Mouse (Mus musculus) heart, postnatal 0 days (tissue): ENCODE results near the gene Ap2s1. TPM values are rescaled to one million over a fixed set of nuclear protein-coding genes. Genes with fewer than 3 reads are reported as not detected.

Experiments used
- ATAC-seq: fragments of 200-750 bp; cut with Nextera tagmentation; 2 replicates; pipeline ENCODE4 v1.8.0; 2017; ENCODE audit warnings: low read depth, moderate number of reproducible peaks, moderate library complexity; ENCODE audit not compliant: insufficient read depth
- DNase-seq: peaks from one replicate; pipeline ENCODE4 v3.0.0-alpha.2; 2016; ENCODE audit warnings: low spot score
- H3K27ac ChIP-seq: fragments of 300-500 bp; sonication (generic); 2 replicates; pipeline ENCODE4 v1.5.1; 2014; ENCODE audit warnings: low read depth, mild to moderate bottlenecking
- H3K27me3 ChIP-seq: fragments of 300-500 bp; sonication (generic); 2 replicates; pipeline ENCODE4 v1.6.1; 2014; ENCODE audit warnings: low read length, mixed read lengths; ENCODE audit not compliant: control insufficient read depth, insufficient read depth
- H3K36me3 ChIP-seq: fragments of 300-500 bp; sonication (generic); replicated peaks from 2 replicates; pipeline ENCODE4 v1.6.1; 2014; ENCODE audit warnings: low read length, mixed read lengths; ENCODE audit not compliant: control insufficient read depth, insufficient read depth
- H3K4me1 ChIP-seq: fragments of 300-500 bp; sonication (generic); 2 replicates; pipeline ENCODE4 v1.6.1; 2014; ENCODE audit warnings: antibody characterized with exemption; ENCODE audit not compliant: control insufficient read depth, insufficient read depth
- H3K4me2 ChIP-seq: fragments of 300-500 bp; sonication (generic); 2 replicates; pipeline ENCODE4 v1.6.1; 2014; ENCODE audit warnings: low read depth, mild to moderate bottlenecking, low read length, moderate library complexity
- H3K4me3 ChIP-seq: fragments of 300-500 bp; sonication (generic); 2 replicates; pipeline ENCODE4 v1.5.1; 2014; ENCODE audit warnings: low read depth, low read length
- H3K9ac ChIP-seq: fragments of 300-500 bp; sonication (generic); replicated peaks from 2 replicates; pipeline ENCODE4 v1.6.1; 2014; ENCODE audit warnings: low read depth, low read length, mixed read lengths
- H3K9me3 ChIP-seq: fragments of 300-500 bp; sonication (generic); replicated peaks from 2 replicates; pipeline ENCODE4 v1.6.1; 2016; ENCODE audit warnings: low read length; ENCODE audit not compliant: control insufficient read depth
- CTCF ChIP-seq: IDR thresholded peaks from 2 replicates; pipeline ENCODE4 v1.5.1; 2016; ENCODE audit warnings: antibody characterized with exemption, control low read depth, low read depth
- EP300 ChIP-seq: IDR thresholded peaks from 2 replicates; pipeline ENCODE4 v1.6.1; 2016; ENCODE audit warnings: antibody characterized with exemption, low read depth
- WGBS: fragments of 180-500 bp; shearing (Covaris S2); extraction: QIAGEN DNeasy Blood & Tissue Kit; methylation state at CpG from one replicate; pipeline ENCODE4 v1.1.7; 2014; 5-methylcytosine and 5-hydroxymethylcytosine counted together
- polyA plus RNA-seq: library from polyadenylated mRNA; unstranded; fragments of >200 nt; fragmentation: Nextera tagmentation; extraction: Ambion mirVana; gene quantifications from 2 replicates; pipeline ENCODE4 v1.2.1, GENCODE M21; 2015
- total RNA-seq: library from RNA; depleted of rRNA; stranded (reverse); fragments of >200 nt; gene quantifications from 2 replicates; pipeline ENCODE4 v1.2.3, GENCODE M21; 2014; ENCODE audit warnings: low replicate concordance

Ap2s1 gene
- total and polyA plus RNA-seq, 2 experiments from 2014 or later: 215 to 316 TPM

- no peak for DNase-seq
- H3K27ac ChIP-seq: no peak overlapping the region
- H3K4me2 ChIP-seq: no peak overlapping the region
- peaks cover 7% of the 10 kb centered on the region; the same call in 1 of the 2 replicates for H3K4me1 ChIP-seq
- no peak overlapping the region for H3K9ac ChIP-seq
- 81% methylated on average over 7 of the region's 7 CpGs for WGBS
- no peak overlapping the region for H3K4me3 ChIP-seq
- no peaks in the 10 kb centered on the region for H3K9me3 ChIP-seq
- H3K36me3 ChIP-seq: no peaks in the 10 kb centered on the region
- TF ChIP-seq EP300 (no peak), CTCF (no peak)
- no peak for ATAC-seq
- H3K27me3 ChIP-seq: no peaks in the 10 kb centered on the region
Observed at GRCm38 (mm10) chr7:16763463-16764218, 25.4 kb downstream of the Ap2s1 start.

- TF ChIP-seq CTCF (no peak), EP300 (no peak)
- H3K9ac ChIP-seq: no peak overlapping the region
- 73% methylated on average over 2 of the region's 2 CpGs for WGBS
- peak overlapping the region; percentile 7; the same call in 1 of the 2 replicates for H3K27ac ChIP-seq
- ATAC-seq: no peak
- DNase-seq: no peak
- H3K36me3 ChIP-seq: no peaks in the 10 kb centered on the region
- no peak overlapping the region for H3K4me2 ChIP-seq
- peaks cover 3% of the 10 kb centered on the region; the same call in 1 of the 2 replicates for H3K4me1 ChIP-seq
- H3K4me3 ChIP-seq: no peak overlapping the region
- no peaks in the 10 kb centered on the region for H3K27me3 ChIP-seq
- H3K9me3 ChIP-seq: no peaks in the 10 kb centered on the region
Observed at GRCm38 (mm10) chr7:16766443-16766842, 28.2 kb downstream of the Ap2s1 start.

- H3K4me2 ChIP-seq: no peak overlapping the region
- no peak for TF ChIP-seq CTCF
- TF ChIP-seq EP300: no peak
- no peak overlapping the region for H3K4me3 ChIP-seq
- no peaks in the 10 kb centered on the region for H3K27me3 ChIP-seq
- H3K9ac ChIP-seq: no peak overlapping the region
- H3K27ac ChIP-seq: no peak overlapping the region
- ATAC-seq (no peak), DNase-seq (no peak)
- no peaks in the 10 kb centered on the region; the same call in 1 of the 2 replicates for H3K4me1 ChIP-seq
- no peaks in the 10 kb centered on the region for H3K36me3 ChIP-seq
- 60% methylated on average over 5 of the region's 5 CpGs for WGBS
- peaks cover 6% of the 10 kb centered on the region; the same call in 1 of the 2 replicates for H3K9me3 ChIP-seq
Observed at GRCm38 (mm10) chr7:16775888-16776287, 37.7 kb downstream of the Ap2s1 start.

- 47% methylated on average over 5 of the region's 5 CpGs for WGBS
- ATAC-seq: no peak
- H3K27ac ChIP-seq: peak overlapping the region; percentile 26; the same call in 1 of the 2 replicates
Observed at GRCm38 (mm10) chr7:16780076-16780475, 41.9 kb downstream of the Ap2s1 start.

GRCm38 (mm10) chr7:16780825-16781554, 42.8 kb downstream of the Ap2s1 start, which contains the start of gene Slc1a5:
Gene Slc1a5 (plus strand): TSS chr7:16781340.
- 3% methylated on average over 34 of the region's 34 CpGs for WGBS
- ATAC-seq (peak; percentile 71), DNase-seq (peak; percentile 93)
- Histone ChIP-seq H3K4me3 (peak within 1 kb of the TSS; percentile 76), H3K4me2 (peak within 1 kb of the TSS; percentile 96), H3K36me3 (no peaks in the 10 kb centered on the region), H3K27ac (peak within 1 kb of the TSS; percentile 50), H3K4me1 (peaks cover 28% of the 10 kb centered on the region), H3K9me3 (no peaks in the 10 kb centered on the region), H3K27me3 (no peaks in the 10 kb centered on the region), H3K9ac (peak within 1 kb of the TSS; percentile 79)
- TF ChIP-seq CTCF: 0 out of 2 replicates have a peak, but pooled peaks have one; percentile 14
- no peak for TF ChIP-seq EP300

More at GRCm38 (mm10) chr7:16780076-16780475, 41.9 kb downstream of the Ap2s1 start:
- peaks cover 28% of the 10 kb centered on the region for H3K4me1 ChIP-seq
- no peak for DNase-seq
- no peak overlapping the region for H3K4me2 ChIP-seq
- no peaks in the 10 kb centered on the region for H3K27me3 ChIP-seq
- TF ChIP-seq EP300: no peak
- TF ChIP-seq CTCF: no peak
- no peak overlapping the region for H3K4me3 ChIP-seq
- no peaks in the 10 kb centered on the region for H3K9me3 ChIP-seq
- H3K9ac ChIP-seq: no peak overlapping the region
- no peaks in the 10 kb centered on the region for H3K36me3 ChIP-seq
